Mouse (Mus musculus): Measurements from ENCODE around the gene Odf2l.

The Odf2l gene

DNA sequence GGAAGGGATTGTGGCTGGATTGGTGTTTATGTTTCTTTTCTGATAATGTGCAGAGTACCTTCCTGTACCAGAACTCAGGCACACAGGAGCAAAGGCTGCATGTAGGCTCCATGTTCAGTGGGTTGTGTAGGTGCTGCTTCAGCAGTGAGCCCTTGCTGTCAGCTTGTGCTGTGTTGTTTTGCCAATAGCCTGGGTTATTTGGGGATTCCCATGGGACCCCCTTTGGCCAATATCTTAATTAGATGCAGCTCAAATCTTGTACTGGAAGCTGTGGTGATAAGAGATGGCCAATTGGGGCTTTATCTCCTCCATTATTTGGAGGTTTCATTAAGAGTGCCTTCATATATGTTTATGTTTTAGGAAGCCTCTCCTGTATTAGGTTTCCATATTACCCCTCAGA is 24.5 kb downstream of the Odf2l start:
- DNase-seq: no peak

GRCm38 (mm10) chr3:145143856-145144255 is 25.5 kb downstream of the Odf2l start:
- no peak for DNase-seq

GRCm38 (mm10) chr3:145146871-145147270 is 28.5 kb downstream of the Odf2l start:
- DNase-seq: no peak

DNA sequence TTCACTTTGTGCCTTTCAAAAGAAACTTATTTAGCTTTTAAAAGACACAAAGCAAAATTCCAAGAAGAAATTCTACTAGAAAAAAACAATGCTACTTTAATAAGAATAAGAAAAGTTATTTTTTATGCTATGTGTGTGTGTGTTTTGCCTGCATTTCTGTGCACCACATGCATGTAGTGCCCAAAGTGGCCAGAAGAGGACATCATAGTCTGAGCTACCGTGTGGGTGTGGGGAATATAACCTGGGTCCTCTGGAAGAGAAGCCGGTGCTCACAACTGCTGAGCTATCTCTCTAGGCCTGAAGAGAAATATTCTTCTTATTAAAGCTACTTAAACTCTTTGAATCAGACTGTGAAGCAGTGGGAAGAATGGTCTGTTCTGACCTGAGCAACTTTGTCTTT is 29.1 kb downstream of the Odf2l start:
- DNase-seq: no peak

GRCm38 (mm10) chr3:145147952-145148351 is 29.6 kb downstream of the Odf2l start:
- DNase-seq: no peak

GRCm38 (mm10) chr3:145151092-145151491 is 32.7 kb downstream of the Odf2l start:
- DNase-seq: no peak

DNA sequence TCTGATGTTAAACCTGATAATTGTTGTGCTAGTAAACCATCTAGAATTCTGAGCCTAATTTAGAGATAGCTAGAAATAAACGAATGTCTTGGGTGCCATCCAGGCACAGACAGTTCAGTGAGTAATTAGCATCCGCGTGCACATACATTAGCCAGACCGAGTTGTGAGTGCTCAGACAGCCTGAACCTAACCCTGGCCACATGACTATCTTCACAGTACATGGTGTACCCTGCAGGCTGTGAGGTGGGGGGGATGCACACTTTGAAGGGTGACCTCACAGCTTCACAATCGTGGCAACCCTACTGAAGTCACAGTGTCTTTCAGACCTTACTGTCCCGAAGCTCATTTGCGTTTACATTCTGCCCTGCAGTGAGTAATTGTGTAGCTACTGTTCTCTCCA is 33.5 kb downstream of the Odf2l start:
- no peak for DNase-seq

- DNase-seq: no peak
These were observed 38.5 kb downstream of the Odf2l start for GRCm38 (mm10) chr3:145156883-145157282.

DNA sequence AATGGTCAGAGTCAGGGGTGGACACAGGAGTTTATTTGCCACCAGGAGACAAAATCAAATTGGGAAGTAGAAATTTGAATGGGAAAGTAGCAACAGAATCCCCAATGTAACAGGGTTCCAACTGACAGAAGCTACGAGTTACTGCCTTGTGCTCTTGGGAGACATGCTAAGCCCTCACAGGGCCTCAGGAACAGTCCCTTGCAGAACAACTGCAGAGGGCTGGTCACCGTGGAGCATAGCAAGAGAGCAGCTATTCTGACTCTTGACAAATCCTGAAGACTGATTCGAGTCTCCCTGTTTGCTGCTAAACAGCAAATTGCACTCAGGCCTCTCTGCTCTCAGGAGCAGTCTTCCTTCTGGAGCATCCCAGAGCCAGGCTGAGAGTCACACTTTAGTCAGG is 40.1 kb downstream of the Odf2l start:
- no peak for DNase-seq

DNA sequence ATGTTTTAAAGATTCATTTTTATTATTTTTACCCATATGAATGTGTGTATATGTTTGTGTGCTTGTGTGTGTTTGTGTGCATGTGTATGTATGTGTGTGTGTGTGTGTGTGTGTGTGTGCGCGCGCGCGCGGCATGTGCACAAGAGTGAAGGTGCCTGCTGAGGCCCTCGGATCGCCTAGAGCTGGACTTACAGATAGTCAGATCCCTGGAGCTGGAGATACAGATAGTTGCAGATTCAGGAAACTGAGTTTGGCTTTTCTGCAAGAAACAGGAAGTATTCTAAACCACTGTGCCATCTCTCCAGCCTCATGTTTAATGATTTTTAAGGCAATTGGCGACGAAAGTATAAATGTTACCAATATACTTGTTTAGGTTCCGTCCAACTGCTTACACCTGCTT is 48.4 kb downstream of the Odf2l start:
- no peak for DNase-seq

DNA sequence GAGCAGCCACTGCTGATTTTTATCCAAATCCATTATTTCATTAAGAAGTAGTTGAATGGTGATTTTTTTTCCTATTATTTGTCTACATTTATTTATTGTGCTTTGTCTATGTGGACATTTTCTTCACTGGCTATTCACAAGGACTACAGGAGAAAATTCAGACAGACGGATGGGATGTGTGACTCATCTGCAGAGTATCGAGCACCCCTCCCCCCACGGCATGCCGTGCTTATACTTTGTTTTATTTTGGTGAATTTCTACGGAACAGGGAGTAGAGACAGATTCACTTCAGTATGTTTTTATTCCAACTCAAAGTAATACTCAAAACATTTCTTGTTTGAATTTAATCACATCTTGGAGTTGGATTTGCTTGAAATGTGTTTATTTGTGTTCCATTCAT is 49.4 kb downstream of the Odf2l start:
- DNase-seq: no peak

GRCm38 (mm10) chr3:145168844-145169696 is 50.7 kb downstream of the Odf2l start:
- DNase-seq: no peak

GRCm38 (mm10) chr3:145170028-145170427 is 51.6 kb downstream of the Odf2l start:
- no peak for DNase-seq

GRCm38 (mm10) chr3:145170604-145171389 is 52.4 kb downstream of the Odf2l start:
- no peak for DNase-seq

- no peak for DNase-seq
These were observed 53.1 kb downstream of the Odf2l start for GRCm38 (mm10) chr3:145171390-145172060.

DNA sequence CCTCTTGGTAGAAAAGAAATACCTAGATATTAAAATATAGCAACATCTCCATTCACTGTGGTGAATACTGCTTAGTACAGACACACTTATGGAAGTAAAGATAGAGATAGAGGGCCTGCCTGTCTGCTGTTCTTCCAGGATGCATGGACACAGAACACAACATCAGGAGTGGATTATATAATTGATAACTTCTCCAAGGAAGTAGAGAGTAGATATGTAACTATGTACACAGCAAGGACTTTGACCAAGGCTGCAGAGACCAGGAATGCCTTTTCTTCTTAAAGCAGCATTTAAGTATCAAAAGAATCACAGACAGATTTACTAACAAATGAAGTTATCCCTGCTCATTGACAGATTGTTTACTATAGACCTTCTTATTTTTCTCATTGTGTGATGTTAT is 66.3 kb downstream of the Odf2l start:
- DNase-seq: no peak

DNA sequence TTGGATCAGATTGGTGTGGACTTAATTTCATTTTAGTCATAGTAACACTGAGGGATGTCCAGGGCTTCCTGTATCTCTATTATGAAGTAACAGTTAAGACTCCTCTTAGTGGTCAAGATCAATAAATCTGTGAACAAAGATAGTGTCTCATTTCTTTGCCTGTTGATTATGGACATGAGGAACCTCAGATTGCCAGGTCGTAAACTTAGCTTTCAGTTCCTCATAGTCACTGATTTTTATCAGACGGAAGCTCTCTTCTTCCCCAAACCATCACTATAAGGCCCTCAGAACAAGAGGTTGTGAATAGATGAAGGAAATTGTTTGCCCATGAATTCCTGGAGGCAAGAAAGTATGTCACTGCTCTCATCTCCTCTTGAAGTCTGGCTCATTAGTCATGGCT is 73.6 kb downstream of the Odf2l start:
- no peak for DNase-seq

DNA sequence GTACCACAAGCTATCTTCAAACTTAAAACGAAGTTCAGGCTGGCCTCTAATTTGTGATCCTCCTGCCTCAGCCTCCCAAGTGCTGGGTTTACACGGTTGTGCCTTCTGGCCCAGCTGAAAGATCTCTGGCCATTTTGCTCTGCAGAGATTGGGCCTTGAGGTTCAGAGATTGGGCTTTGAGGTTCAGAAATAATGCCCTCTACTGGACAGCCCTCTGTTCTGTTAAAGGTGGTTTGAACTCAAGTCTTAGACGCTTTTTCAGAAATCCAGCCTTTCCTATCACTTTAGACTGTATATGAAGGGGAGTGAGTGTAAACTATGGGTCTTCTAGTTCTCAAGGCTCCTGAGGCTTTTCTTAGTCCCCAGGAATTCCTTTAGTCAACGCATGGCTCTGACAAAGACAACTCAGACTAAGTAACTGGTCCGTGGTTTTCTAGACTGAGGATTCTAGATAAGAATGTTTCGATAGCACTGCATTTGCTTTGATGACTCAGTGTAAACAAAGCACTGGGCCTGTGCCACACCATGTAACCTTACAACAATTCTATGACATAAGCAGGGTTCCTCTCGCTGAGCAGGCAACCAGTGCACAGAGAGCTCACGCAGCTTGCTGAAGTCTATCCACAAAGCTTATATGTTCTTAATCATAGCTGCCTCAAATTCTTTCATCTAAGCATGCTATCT is 77.0 kb downstream of the Odf2l start:
- no peak for DNase-seq

GRCm38 (mm10) chr3:145198050-145198449 is 79.7 kb downstream of the Odf2l start:
- DNase-seq: no peak

All from spleen, adult 18-20 months (tissue).